Mouse (Mus musculus) layer of hippocampus, adult 9-10 months (tissue): Measurements from ENCODE around the gene Sox5.

ENCODE experiments used
- DNase-seq: peaks from one replicate; pipeline ENCODE4 v3.0.0; 2022; ENCODE audit warnings: low spot score

The Sox5 gene

GRCm38 (mm10) chr6:144716376-144716775 lies 65.4 kb downstream of the Sox5 start:
- no peak for DNase-seq

- no peak for DNase-seq
Observed at GRCm38 (mm10) chr6:144711841-144712240, 69.9 kb downstream of the Sox5 start.

- DNase-seq: no peak
Observed at GRCm38 (mm10) chr6:144710816-144711215, 71.0 kb downstream of the Sox5 start.

GRCm38 (mm10) chr6:144709614-144710180 lies 72.1 kb downstream of the Sox5 start:
- DNase-seq: no peak

- no peak for DNase-seq
Observed at GRCm38 (mm10) chr6:144708410-144708809, 73.4 kb downstream of the Sox5 start.

GRCm38 (mm10) chr6:144707976-144708375 lies 73.8 kb downstream of the Sox5 start:
- DNase-seq: no peak

- DNase-seq: no peak
Observed at GRCm38 (mm10) chr6:144704962-144705361, 76.8 kb downstream of the Sox5 start.

- no peak for DNase-seq
Observed at GRCm38 (mm10) chr6:144695660-144696059, 86.1 kb downstream of the Sox5 start.

GRCm38 (mm10) chr6:144693211-144693899 lies 88.4 kb downstream of the Sox5 start:
- DNase-seq: no peak

GRCm38 (mm10) chr6:144691298-144692041 lies 90.3 kb downstream of the Sox5 start:
- no peak for DNase-seq

- DNase-seq: no peak
Observed at GRCm38 (mm10) chr6:144689076-144689475, 92.7 kb downstream of the Sox5 start.

- no peak for DNase-seq
Observed at GRCm38 (mm10) chr6:144687681-144688080, 94.1 kb downstream of the Sox5 start.

GRCm38 (mm10) chr6:144681045-144681789 lies 100.6 kb downstream of the Sox5 start:
- no peak for DNase-seq

GRCm38 (mm10) chr6:144677491-144678133 lies 104.2 kb downstream of the Sox5 start:
- DNase-seq: no peak

- no peak for DNase-seq
Observed at GRCm38 (mm10) chr6:144675111-144675510, 106.7 kb downstream of the Sox5 start.

- DNase-seq: no peak
Observed at GRCm38 (mm10) chr6:144673906-144674305, 107.9 kb downstream of the Sox5 start.

- no peak for DNase-seq
Observed at GRCm38 (mm10) chr6:144670433-144671167, 111.2 kb downstream of the Sox5 start.

- no peak for DNase-seq
Observed at GRCm38 (mm10) chr6:144666617-144667016, 115.2 kb downstream of the Sox5 start.

GRCm38 (mm10) chr6:144664765-144665164 lies 117.0 kb downstream of the Sox5 start:
- no peak for DNase-seq

GRCm38 (mm10) chr6:144663516-144664074 lies 118.2 kb downstream of the Sox5 start:
- DNase-seq: no peak
